Mouse (Mus musculus): ENCODE results near the gene Aldh3b3. TPM values are rescaled to one million over a fixed set of nuclear protein-coding genes. Genes with fewer than 3 reads are reported as not detected.
"Not testable (repeated sequence)": the region's sequence is repeated elsewhere in the genome, so short reads cannot be mapped to it uniquely, and the experiment has no call there.

Gene Aldh3b3
- total RNA-seq, 2 experiments from 2014 or later: 0.23 TPM; not detected in 1

- no peak for DNase-seq (ENCODE audit: low spot score in 2 of 2)
Observed at GRCm38 (mm10) chr19:3966330-3967075, 8.1 kb downstream of the Aldh3b3 start.

GRCm38 (mm10) chr19:3967258-3967657, 8.8 kb downstream of the Aldh3b3 start:
- DNase-seq (ENCODE audit: low spot score in 2 of 2): no peak

- no peak for DNase-seq (ENCODE audit: low spot score in 2 of 2)
Observed at GRCm38 (mm10) chr19:3972229-3972628, 13.8 kb downstream of the Aldh3b3 start, which contains the start of gene Aldh3b2. Aldh3b2 (plus strand) TSS chr19:3972328.

DNA sequence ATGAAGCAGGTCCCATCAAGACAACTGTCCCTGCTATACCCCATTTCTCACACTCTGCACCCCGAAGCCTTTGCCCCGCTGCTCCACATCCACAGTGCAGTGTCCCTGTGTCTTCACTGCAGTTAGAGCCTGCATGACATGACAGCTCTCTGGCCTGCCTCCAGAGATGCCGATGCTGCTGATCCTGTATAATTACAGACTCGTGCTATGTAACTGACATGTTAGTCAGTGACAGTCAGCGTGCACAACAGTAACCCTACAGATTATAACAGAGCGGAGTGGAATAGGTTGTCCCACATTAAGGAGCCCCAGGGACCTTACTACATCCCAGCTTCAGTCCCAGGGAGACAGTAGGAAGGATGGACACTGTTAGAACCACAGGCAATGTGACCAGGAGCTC, 16.2 kb downstream of the Aldh3b3 start:
- not testable (repeated sequence) for DNase-seq (ENCODE audit: low spot score in 2 of 2)

- DNase-seq (ENCODE audit: low spot score in 2 of 2): no peak
Observed at GRCm38 (mm10) chr19:3975866-3976265, 17.4 kb downstream of the Aldh3b3 start.

GRCm38 (mm10) chr19:3980309-3980708, 21.9 kb downstream of the Aldh3b3 start:
- peak; percentile 70 to 84 for DNase-seq (ENCODE audit: low spot score in 2 of 2)

DNA sequence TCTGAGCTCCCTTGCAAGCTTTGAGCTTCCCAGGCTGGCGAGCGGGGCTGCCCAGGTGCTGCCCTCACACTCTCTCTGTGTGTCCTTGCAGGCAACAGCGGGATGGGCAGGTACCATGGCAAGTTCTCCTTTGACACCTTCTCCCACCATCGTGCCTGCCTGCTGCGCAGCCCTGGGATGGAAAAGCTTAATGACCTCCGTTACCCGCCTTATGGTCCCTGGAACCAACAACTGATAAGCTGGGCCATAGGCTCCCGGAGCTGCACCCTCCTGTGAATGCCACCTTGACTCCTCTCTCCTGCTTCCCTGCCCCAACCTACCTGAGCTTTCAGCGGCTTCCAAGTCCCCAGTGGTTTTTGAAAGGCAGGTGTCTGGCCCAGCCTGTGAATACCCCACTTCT, 22.5 kb downstream of the Aldh3b3 start:
- DNase-seq (ENCODE audit: low spot score in 2 of 2): no peak

GRCm38 (mm10) chr19:3983527-3984200, 25.2 kb downstream of the Aldh3b3 start:
- DNase-seq (ENCODE audit: low spot score in 2 of 2): no peak

GRCm38 (mm10) chr19:3985261-3985681, 26.8 kb downstream of the Aldh3b3 start:
- DNase-seq (ENCODE audit: low spot score in 2 of 2): no peak

- peak; percentile 53 to 59 for DNase-seq (ENCODE audit: low spot score in 2 of 2)
Observed at GRCm38 (mm10) chr19:3986334-3986733, 27.9 kb downstream of the Aldh3b3 start, which contains the start of gene Acy3. Acy3 (plus strand) TSS chr19:3986570.

- DNase-seq (ENCODE audit: low spot score in 2 of 2): no peak
Observed at GRCm38 (mm10) chr19:3988066-3988465, 29.6 kb downstream of the Aldh3b3 start.

GRCm38 (mm10) chr19:3988750-3989149, 30.3 kb downstream of the Aldh3b3 start:
- DNase-seq (ENCODE audit: low spot score in 2 of 2): no peak

- no peak for DNase-seq (ENCODE audit: low spot score in 2 of 2)
Observed at GRCm38 (mm10) chr19:3990804-3991203, 32.4 kb downstream of the Aldh3b3 start.

DNA sequence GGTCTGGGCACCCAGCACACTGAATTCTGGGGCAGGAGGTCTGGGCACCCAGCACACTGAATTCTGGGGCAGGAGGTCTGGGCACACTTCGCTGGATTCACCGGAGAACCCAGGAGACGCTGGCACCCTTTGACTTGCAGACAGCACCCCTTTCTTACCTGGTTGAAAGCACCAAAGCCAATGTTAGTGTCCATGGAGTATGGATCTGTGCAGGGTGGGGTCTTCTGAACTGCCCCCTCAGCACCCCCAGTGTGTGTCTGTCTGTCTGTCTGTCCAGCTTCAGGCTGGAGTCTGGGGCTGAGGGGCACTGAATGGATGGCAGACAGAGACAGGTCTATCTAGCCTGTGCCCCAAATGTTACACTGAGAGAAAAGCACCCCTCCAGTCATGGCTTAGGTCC, 33.1 kb downstream of the Aldh3b3 start:
- no peak for DNase-seq (ENCODE audit: low spot score in 2 of 2)

GRCm38 (mm10) chr19:3991966-3992365, 33.5 kb downstream of the Aldh3b3 start:
- DNase-seq (ENCODE audit: low spot score in 2 of 2): no peak

DNA sequence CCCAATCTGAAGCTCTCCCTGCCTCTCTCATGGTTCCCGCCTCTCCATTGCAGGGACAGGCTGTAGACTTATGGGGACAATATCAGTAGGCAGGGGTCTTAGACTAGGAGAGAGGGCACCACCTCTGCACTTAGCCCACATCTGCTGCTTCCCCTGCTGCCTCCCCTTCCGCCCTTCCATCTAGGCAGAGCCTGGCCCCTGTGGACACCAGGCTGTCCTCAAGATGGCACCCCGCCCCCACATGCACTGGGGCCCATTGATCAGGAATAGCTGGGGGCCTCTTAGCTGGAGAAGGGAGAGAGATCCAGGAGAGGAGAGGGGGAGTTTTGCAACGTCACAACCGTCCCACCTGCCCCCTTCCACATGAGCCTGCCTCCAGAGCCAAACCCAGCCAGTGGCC, 34.0 kb downstream of the Aldh3b3 start, which contains the start of gene Tbx10:
Tbx10 (plus strand) TSS at position 337 of the 400 bp plus-strand sequence.
- DNase-seq (ENCODE audit: low spot score in 2 of 2): no peak

DNA sequence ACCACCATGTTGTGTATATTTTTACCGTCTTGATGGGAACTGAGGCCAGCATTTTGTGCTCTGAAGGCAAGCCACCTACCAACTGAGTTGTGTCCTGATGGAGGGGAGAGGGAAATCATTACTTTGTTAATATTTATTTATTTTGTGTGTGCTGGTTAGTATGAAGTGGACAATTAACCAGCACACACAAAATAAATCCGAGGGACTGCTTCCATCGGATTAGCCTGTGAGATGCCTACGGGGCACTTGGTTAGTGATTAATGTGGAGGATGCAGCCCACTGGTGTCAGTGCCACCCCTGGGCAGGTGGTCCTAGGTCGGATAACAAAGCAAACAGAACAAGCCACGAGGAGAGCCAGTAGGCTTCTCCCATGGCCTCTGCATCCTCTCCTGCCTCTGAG, 36.5 kb downstream of the Aldh3b3 start:
- no peak for DNase-seq (ENCODE audit: low spot score in 2 of 2)

GRCm38 (mm10) chr19:3995505-3995904, 37.1 kb downstream of the Aldh3b3 start:
- no peak for DNase-seq (ENCODE audit: low spot score in 2 of 2)

DNA sequence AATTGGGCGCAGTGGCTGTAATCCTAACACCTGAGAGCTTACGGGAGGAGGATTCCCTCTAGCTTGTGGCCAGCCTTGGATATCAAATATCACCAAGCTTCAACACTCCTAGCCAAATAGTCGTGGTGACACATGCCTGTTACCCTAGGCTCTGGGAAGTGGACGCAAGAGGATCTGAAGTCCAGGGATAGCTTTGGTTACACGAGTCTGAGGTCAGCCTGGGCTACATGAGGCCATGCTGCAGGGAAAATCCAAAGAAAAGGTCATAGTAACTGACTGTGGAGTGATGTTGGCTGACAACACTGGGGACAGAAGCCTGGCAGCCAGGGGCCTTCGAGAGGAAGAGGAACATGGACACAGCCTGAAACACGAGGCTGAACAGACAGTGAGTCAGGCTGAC, 37.7 kb downstream of the Aldh3b3 start:
- DNase-seq (ENCODE audit: low spot score in 2 of 2): no peak

- DNase-seq (ENCODE audit: low spot score in 2 of 2): no peak
Observed at GRCm38 (mm10) chr19:3996747-3997146, 38.3 kb downstream of the Aldh3b3 start.

DNA sequence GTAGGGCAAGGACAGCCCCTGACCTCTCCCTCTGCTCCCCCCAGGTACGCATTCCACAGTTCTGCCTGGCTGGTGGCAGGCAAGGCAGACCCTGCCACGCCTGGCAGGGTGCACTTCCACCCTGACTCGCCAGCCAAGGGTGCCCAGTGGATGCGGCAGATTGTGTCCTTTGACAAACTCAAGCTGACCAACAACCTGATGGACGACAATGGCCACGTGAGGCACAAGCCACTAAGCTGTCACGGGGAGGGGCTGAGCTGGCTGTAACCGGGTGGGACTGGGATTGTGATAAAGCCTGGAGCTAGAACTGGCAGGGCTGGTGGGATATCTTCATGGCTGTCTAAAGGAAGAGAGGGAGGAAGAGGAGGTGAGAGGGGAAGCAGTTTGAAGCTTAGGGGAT, 38.8 kb downstream of the Aldh3b3 start:
- DNase-seq (ENCODE audit: low spot score in 2 of 2): no peak

DNA sequence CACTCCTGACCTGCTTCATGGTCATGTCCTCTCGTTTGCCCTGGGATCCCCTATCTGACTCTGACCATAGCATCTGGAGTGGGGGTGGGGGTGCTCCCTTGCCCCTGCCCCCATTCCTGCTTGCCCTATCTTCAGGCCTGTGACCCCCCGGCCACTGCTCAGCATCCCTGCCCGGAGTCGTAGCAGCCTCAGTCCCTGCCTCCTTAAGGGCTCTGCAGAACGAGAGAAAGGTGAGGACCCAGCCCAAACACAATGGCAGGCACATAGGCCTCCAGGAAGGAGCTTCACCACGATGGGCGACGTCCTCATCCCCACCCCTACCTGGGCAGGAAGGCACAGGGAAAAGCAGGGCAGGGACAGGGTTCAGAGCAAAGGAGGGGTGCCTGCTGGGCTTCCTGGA, 39.9 kb downstream of the Aldh3b3 start:
- no peak for DNase-seq (ENCODE audit: low spot score in 2 of 2)

Measured in left cerebral cortex, adult 18-20 months (tissue).